Mouse (Mus musculus): ENCODE measurements at regions not wholly inside any gene's neighbourhood (a gene's known extent, or its start where the extent isn't known, plus 50 kb on each side); places are given as distances from the start of the nearest gene placed in this dataset.

GRCm38 (mm10) chr12:59589354-59589753, 369.8 kb upstream of the Fbxo33 start:
- no peak for DNase-seq (ENCODE audit: low read depth)

DNA sequence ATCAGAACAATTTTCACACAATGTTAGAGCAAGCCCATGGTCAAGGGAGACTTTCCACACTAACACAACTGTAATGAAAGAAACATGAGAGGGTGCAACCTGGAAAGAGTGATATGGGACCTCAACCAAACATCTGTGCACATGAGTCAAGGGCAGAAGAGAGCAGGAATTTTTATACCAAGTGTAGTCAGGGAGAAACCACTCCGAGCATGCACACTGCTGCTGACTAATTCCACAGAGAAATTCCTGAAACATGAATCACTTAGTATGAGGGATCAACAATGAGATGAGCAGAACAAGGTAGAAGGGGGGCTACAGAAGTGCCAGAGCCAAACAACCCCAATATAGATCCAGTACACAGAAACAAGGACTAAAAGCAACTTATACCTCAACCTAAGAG, 363.1 kb upstream of the Fbxo33 start:
- no peak for DNase-seq (ENCODE audit: low read depth)

- no peak for DNase-seq (ENCODE audit: low read depth)
Observed at GRCm38 (mm10) chr12:59579694-59580093, 360.2 kb upstream of the Fbxo33 start.

GRCm38 (mm10) chr12:59563960-59564359, 344.4 kb upstream of the Fbxo33 start:
- no peak for DNase-seq (ENCODE audit: low read depth)

DNA sequence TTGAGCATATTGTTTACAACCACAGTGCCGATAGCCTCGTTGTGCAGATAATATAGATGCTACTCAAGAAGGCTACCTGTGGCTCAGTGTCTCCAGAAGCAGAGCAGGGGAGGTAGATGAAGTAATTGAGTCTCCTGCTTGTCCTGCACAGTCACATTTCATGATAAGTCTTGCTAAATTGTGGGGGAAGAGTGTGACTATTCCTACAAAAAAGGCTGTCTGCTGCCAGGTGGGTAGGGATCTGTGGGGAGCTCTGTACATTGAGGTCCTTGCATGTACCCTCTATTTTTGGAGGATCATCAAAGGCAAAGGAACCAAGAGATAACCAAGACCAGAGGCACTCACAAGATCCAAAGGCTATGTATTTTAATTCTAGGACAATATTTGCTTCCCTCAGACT, 320.3 kb upstream of the Fbxo33 start:
- DNase-seq (ENCODE audit: low read depth) = no peak

- DNase-seq (ENCODE audit: low read depth) = no peak
Observed at GRCm38 (mm10) chr12:59530521-59530920, 311.0 kb upstream of the Fbxo33 start.

DNA sequence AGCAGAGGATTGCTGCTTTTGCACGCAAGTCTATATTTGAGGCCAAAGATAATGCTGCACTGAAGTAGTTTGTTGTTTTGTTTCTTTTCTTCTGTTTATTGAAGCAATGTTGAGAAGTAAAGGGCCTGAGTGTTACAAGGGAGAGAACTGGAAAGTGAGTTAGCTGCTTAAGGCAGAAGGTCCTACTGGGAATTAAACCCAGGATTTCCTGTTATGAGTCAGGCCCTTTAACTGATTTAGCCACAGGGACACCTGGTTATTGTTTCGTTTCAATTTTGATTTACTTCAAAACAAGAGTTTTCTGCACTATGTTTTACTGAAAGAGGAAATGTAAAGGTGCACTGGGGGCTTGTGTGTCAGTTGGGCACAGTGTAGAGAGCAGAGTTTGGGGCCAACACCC, 303.8 kb upstream of the Fbxo33 start:
- no peak for DNase-seq (ENCODE audit: low read depth)

- DNase-seq (ENCODE audit: low read depth) = no peak
Observed at GRCm38 (mm10) chr12:59521946-59522345, 302.4 kb upstream of the Fbxo33 start.

DNA sequence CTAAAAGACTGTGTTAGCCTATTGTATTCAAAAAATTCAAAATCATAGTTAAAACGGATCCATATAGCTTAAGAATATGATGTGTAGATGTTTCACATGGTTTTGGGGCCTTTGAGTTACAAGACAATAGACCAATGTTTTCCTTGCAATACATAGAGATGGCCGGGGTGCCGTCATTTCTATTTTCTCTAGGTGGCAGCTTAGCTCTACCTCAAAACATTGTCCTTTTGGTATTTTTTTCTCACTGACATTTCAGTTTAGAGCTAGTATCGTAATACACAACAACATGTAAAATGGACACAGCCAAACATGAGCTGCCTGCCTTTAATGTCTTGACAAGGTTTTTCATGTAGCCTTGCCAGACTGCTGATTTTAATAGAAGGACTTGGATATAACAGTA, 290.3 kb upstream of the Fbxo33 start:
- DNase-seq (ENCODE audit: low read depth) = no peak

- no peak for DNase-seq (ENCODE audit: low read depth)
Observed at GRCm38 (mm10) chr12:59509175-59509574, 289.6 kb upstream of the Fbxo33 start.

- DNase-seq (ENCODE audit: low read depth) = no peak
Observed at GRCm38 (mm10) chr12:59507431-59507830, 287.9 kb upstream of the Fbxo33 start.

DNA sequence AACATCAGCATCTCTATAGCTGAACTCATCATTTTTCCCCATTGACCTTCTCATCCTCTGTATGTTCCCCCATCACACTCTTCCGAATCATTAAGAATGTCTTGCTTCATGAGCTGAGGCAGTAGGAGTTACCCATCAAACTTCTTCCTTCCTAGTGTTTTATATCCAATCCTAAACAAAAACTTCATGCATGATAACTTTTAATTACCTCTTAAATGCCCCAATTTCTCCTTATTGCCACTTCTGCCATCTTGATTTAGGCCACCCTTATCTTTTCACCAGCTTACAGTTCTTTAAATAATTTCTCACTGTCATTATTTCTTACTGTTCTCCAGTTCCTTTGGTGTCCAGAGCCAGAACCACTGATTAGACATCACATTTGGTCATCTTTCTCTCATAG, 277.9 kb upstream of the Fbxo33 start:
- DNase-seq (ENCODE audit: low read depth) = no peak

- no peak for DNase-seq (ENCODE audit: low read depth)
Observed at GRCm38 (mm10) chr12:59488019-59488418, 268.5 kb upstream of the Fbxo33 start.

DNA sequence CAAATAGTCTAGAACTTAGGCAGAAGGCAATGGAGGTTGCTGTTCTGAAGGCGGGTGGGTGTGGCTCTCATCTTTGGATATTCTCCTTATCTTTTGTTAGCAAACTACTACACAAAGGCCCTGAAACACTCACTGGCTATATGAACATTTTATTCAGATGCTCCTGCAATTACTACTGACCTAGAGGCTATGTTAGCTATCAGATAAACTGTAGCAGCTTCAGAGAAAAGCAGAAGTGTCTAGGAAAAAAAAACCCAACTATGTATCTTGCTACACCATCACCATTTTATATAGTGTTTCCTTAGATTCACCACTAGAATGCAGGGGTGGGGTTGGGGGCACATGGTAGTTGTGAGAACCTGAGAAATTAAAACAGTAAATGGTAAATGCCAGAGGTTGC, 268.0 kb upstream of the Fbxo33 start:
- no peak for DNase-seq (ENCODE audit: low read depth)

DNA sequence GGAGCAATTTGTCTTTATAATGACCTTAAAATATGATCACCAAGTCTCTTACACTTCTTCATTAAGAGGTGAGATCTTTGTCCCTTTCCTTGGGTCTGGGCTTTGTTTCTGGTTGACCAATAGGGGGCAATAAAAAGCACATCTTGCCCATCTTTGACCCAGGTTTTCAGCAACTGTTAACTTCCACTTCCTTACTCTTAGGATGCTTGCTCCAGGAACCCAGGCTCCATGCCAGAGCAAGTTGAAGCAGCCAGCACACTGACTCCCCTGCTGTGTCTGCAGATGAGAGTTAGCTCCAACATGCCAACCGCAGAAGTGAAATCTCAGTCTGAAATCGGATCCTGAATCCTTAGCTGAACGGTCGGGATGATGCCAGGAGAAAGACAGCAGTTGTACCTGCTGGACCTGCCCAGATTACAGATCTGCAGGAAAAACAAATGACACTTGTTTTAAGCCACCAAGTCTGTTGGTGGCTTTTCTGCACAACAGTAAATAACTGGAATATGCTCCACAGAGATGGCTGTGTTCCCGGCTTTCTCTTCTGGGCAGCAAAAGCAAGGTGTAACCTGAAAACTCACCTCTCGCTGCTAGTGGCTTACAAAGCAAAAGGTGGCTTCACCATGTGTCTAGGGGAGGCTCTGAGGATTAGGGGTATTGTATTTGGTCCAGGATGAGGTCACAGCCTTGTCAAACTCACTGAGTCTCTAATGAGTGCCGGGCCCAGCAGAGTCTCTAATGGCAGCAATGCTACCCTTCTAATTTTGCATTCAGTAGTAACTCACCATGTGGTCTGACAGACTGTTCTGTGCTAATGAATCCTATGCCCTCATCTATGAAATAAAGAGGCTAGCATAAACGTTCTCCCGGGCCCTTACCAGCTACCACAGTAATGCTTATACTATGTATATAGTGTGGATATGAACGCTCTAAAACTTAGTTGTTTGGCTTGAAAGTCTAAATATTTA, 241.8 kb upstream of the Fbxo33 start:
- no peak for DNase-seq (ENCODE audit: low read depth)

- DNase-seq (ENCODE audit: low read depth) = no peak
Observed at GRCm38 (mm10) chr12:59456175-59456851, 236.8 kb upstream of the Fbxo33 start.

DNA sequence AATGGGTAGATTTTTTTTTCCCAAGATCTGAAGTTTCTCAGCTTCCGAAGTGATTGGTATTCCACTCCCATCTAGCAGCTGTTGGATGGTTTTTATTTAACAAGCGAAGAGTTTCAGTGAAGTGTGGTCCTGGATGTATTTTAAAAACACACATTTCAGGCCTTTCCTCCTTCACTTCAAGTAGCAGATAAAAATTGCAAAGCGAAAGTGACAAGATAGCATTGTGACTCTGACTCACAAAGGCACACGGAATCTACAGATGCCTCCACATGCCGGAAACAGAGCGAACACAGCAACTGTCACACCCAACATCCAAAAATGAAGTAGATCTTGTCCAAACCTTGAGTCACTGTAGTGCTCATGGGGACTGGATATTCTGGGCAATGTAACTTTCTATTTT, 195.5 kb upstream of the Fbxo33 start:
- DNase-seq (ENCODE audit: low read depth) = no peak

GRCm38 (mm10) chr12:59411491-59411890, 192.0 kb upstream of the Fbxo33 start:
- DNase-seq (ENCODE audit: low read depth) = no peak

- no peak for DNase-seq (ENCODE audit: low read depth)
Observed at GRCm38 (mm10) chr12:59391103-59391502, 171.6 kb upstream of the Fbxo33 start.

- DNase-seq (ENCODE audit: low read depth) = peak; percentile 14
Observed at GRCm38 (mm10) chr12:59382812-59383211, 163.3 kb upstream of the Fbxo33 start.

DNA sequence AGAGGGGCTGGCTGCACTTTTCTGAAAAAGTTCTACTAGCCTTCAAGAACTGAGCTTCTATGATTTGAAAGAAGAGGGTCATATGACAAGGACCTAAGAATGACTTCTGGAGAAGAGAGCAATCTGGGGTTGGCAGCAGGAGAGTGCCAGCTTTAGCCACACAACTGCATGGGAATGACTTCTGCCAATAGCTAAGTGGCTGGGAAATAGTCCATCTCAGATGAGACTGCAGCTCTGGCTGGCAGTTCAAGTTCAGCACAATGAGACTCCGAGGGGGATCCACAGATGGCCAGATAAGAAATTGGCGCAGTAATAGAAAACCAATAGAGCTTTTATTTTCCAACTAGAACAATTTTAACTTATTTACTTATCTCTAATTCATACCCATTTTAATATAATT, 122.1 kb upstream of the Fbxo33 start:
- no peak for DNase-seq (ENCODE audit: low read depth)

DNA sequence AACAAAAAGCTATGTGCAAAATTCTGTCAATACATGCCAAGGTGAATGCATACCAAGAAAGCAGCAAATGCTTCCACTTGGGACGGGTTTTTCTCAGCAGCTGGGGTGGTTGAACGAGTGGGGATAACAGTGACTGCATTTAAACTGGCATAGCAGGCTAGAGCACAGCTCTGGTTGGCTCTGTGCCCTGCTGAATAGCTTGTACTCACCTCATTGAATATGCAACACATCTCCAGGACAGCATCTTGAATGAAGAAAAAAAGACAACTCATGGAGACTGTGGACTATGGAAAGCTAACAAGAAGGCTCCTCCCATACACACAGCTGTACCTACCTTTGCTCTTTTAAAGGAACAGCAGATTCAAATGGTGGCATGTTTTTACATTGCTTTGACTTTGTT, 111.2 kb upstream of the Fbxo33 start:
- no peak for DNase-seq (ENCODE audit: low read depth)

DNA sequence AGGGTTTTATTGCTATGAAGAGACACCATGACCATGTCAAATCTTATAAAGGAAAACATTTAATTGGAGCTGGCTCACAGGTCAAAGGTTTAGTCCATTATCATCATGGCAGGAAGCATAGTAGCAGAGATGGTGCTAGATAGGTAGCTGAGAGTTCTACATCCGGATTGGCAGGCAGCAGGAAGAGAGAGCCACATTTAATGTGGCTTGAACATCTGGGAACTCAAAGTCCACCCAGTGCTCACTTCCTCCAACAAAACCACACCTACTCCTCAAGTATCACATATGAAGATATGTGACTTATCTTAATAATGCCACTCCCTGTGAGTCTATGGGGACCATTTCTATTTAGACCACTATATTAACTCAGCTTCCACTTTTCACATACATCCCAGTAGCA, 93.2 kb upstream of the Fbxo33 start:
- no peak for DNase-seq (ENCODE audit: low read depth)

Data from c-Kit-positive CD71-positive TER-119-negative erythroid progenitor cells, embryonic 14.5 days (primary cell).